Mouse (Mus musculus) lung, embryonic 15.5 days (tissue): ENCODE measurements around the gene Poc5. TPM values are rescaled to one million over a fixed set of nuclear protein-coding genes. Genes with fewer than 3 reads are reported as not detected.

Source experiments
- ATAC-seq: fragments of 200-750 bp; cut with Nextera tagmentation; 2 replicates; pipeline ENCODE4 v1.8.0; 2017; ENCODE audit warnings: moderate number of reproducible peaks, borderline replicate concordance; ENCODE audit not compliant: low FRiP score, low TSS enrichment; ENCODE audit errors: extremely low read depth
- H3K27ac ChIP-seq: fragments of 300-500 bp; sonication (generic); 2 replicates; pipeline ENCODE4 v1.5.1; 2015; ENCODE audit warnings: moderate library complexity, mild to moderate bottlenecking, inconsistent platforms
- H3K27me3 ChIP-seq: fragments of 300-500 bp; sonication (generic); 2 replicates; pipeline ENCODE4 v1.6.1; 2015; ENCODE audit warnings: inconsistent platforms
- H3K36me3 ChIP-seq: fragments of 300-500 bp; sonication (generic); 2 replicates; pipeline ENCODE4 v1.6.1; 2015; ENCODE audit warnings: inconsistent platforms
- H3K4me1 ChIP-seq: fragments of 300-500 bp; sonication (generic); 2 replicates; pipeline ENCODE4 v1.6.1; 2015; ENCODE audit warnings: inconsistent platforms
- H3K4me2 ChIP-seq: fragments of 300-500 bp; sonication (generic); 2 replicates; pipeline ENCODE4 v1.6.1; 2015; ENCODE audit warnings: inconsistent platforms, mild to moderate bottlenecking, moderate library complexity
- H3K4me3 ChIP-seq: fragments of 300-500 bp; sonication (generic); 2 replicates; pipeline ENCODE4 v1.5.1; 2015; ENCODE audit warnings: mild to moderate bottlenecking, inconsistent platforms
- H3K9ac ChIP-seq: fragments of 300-500 bp; sonication (generic); 2 replicates; pipeline ENCODE4 v1.6.1; 2015; ENCODE audit warnings: inconsistent platforms
- H3K9me3 ChIP-seq: fragments of 300-500 bp; sonication (generic); 2 replicates; pipeline ENCODE4 v1.6.1; 2016; ENCODE audit warnings: inconsistent platforms
- WGBS: fragments of 180-500 bp; shearing (Covaris S2); methylation state at CpG from one replicate; pipeline ENCODE4 v1.1.7; 2015; 5-methylcytosine and 5-hydroxymethylcytosine counted together
- microRNA-seq: library from miRNA; unstranded; fragments of <30 nt; microRNA quantifications from one replicate; pipeline ENCODE4, GENCODE M21; 2016
- polyA plus RNA-seq: library from polyadenylated mRNA; unstranded; fragments of >200 nt; fragmentation: Nextera tagmentation; extraction: Ambion mirVana; gene quantifications from 2 replicates; pipeline ENCODE4 v1.2.1, GENCODE M21; 2015

The Poc5 gene
- polyA plus RNA-seq, 1 experiment from 2014 or later, result 20.8 TPM

DNA sequence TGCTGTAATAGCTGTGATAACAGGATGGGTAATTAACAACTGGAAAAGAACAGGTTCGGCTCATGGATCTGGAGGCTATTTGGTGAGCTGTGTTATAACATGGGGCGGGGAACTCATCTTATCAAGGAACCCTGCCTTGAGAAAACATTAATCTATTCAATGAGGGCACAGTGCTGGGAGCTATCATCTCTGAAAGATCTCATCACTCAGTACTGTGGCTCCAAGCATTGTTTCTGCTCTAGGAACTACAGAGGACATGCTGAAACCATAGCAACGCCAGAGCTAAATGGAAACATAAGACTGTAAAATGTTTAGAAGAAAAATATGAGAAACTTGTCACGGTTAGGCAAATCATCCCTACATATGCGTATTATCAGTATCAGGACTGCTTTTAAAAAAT is 69.9 kb downstream of the Poc5 start:
- Histone ChIP-seq H3K4me1 (peaks cover 7% of the 10 kb centered on the region; the same call in 1 of the 2 replicates), H3K9ac (no peak overlapping the region), H3K9me3 (no peaks in the 10 kb centered on the region), H3K36me3 (no peaks in the 10 kb centered on the region), H3K27me3 (no peaks in the 10 kb centered on the region), H3K4me3 (no peak overlapping the region), H3K4me2 (no peak overlapping the region), H3K27ac (no peak overlapping the region)
- WGBS, result 79% methylated on average over 5 of the region's 5 CpGs
- no peak for ATAC-seq

DNA sequence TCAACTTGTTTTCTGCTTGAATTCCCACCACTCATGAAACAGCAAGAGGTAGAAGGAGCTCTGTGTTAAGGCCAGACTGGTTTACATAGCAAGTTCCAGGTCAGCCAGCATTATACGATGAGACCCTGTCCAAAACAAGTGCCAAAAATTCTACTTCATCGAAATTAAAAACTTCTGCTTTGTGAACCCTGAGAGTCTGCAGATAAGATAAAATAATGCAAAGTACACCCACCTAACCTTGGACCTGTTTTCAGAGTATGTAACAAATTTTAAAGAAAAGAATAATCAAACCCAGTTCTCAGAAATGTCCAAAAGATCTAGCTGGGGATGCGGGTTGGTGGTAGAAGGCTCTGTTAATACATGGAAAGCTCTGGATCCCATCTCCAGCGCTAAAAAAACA is 70.5 kb downstream of the Poc5 start:
- Histone ChIP-seq H3K9me3 (no peaks in the 10 kb centered on the region), H3K9ac (no peak overlapping the region), H3K4me1 (peaks cover 7% of the 10 kb centered on the region; the same call in 1 of the 2 replicates), H3K4me2 (no peak overlapping the region), H3K27me3 (no peaks in the 10 kb centered on the region), H3K4me3 (no peak overlapping the region), H3K27ac (no peak overlapping the region), H3K36me3 (no peaks in the 10 kb centered on the region)
- no peak for ATAC-seq
- 77% methylated on average over 4 of the region's 4 CpGs for WGBS

GRCm38 (mm10) chr13:96462644-96463043 is 74.5 kb downstream of the Poc5 start:
- Histone ChIP-seq H3K4me1 (0 out of 2 replicates have a peak, but pooled peaks cover 3% of the 10 kb centered on the region), H3K4me2 (no peak overlapping the region), H3K4me3 (no peak overlapping the region), H3K9ac (no peak overlapping the region), H3K27ac (no peak overlapping the region), H3K27me3 (no peaks in the 10 kb centered on the region), H3K9me3 (no peaks in the 10 kb centered on the region), H3K36me3 (no peaks in the 10 kb centered on the region)
- ATAC-seq, result peak; percentile 81; the same call in 1 of the 2 replicates
- WGBS, result 27% methylated on average over 1 of the region's 1 CpGs

GRCm38 (mm10) chr13:96465315-96465714 is 77.2 kb downstream of the Poc5 start:
- no peak for ATAC-seq
- Histone ChIP-seq H3K9ac (no peak overlapping the region), H3K27me3 (no peaks in the 10 kb centered on the region), H3K4me1 (0 out of 2 replicates have a peak, but pooled peaks cover 3% of the 10 kb centered on the region), H3K36me3 (no peaks in the 10 kb centered on the region), H3K4me2 (no peak overlapping the region), H3K27ac (no peak overlapping the region), H3K9me3 (no peaks in the 10 kb centered on the region), H3K4me3 (no peak overlapping the region)
- WGBS, result 48% methylated on average over 5 of the region's 5 CpGs

Small RNA genes within 50 kb of the gene (microRNA-seq; reads per million reads assigned to microRNA genes)
- gene Gm25213, result not detected

Other genes starting within 250 kb of the Poc5 start
- 0.19 TPM in 1 of 2 replicates, not detected in the other for gene Ankdd1b, start 82.9 kb downstream of the Poc5 start, polyA plus RNA-seq
- not detected in 2 replicates for gene Gm17622, start 102.4 kb downstream of the Poc5 start, polyA plus RNA-seq
- 8.1 and 8.7 TPM in 2 replicates for gene Polk, start 154.3 kb downstream of the Poc5 start, polyA plus RNA-seq
- gene Col4a3bp, start 154.3 kb downstream of the Poc5 start, polyA plus RNA-seq, result 9.6 and 11.1 TPM in 2 replicates